Mouse (Mus musculus): Measurements from ENCODE around the gene Etfb. TPM values are rescaled to one million over a fixed set of nuclear protein-coding genes. Genes with fewer than 3 reads are reported as not detected.

Gene Etfb
- polyA plus RNA-seq, 1 experiment from 2014 or later: 251 TPM

DNA sequence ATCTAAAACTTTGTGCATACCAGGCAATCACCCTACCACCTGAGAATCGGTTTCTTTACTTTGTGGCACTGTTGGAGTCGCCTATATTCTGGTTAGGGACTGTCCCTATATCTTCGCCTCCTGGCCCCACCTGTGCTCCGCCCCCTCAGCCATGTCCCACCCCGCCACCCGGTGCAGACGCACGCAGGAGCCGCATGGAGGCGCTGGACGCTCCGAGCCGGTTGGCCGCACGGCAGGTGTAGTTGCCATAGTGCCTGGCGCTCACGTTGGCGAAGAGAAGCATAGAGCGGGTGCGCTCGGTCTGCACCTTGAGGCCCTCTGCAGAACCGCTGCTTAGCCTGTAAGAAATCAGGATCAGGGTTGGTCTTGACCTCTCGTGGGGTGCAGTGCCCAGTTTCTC is 31.8 kb downstream of the Etfb start:
- 5% methylated on average over 23 of the region's 23 CpGs for WGBS
- Histone ChIP-seq H3K9me3 (ENCODE audit: control insufficient read depth, low read length) (no peaks in the 10 kb centered on the region), H3K27ac (replicated peaks; ENCODE audit: low read depth, low read length) (no peak overlapping the region), H3K36me3 (ENCODE audit: control insufficient read depth, insufficient read depth, low read length) (no peaks in the 10 kb centered on the region), H3K4me1 (ENCODE audit: control insufficient read depth, insufficient read depth, low read length) (no peaks in the 10 kb centered on the region), H3K27me3 (ENCODE audit: control insufficient read depth, insufficient read depth, low read length) (peaks cover 39% of the 10 kb centered on the region), H3K4me2 (ENCODE audit: low read depth, severe bottlenecking) (no peak overlapping the region), H3K4me3 (ENCODE audit: low read depth, low read length) (no peak overlapping the region), H3K9ac (ENCODE audit: low read length) (no peak overlapping the region)
- DNase-seq (ENCODE audit: low spot score): peak; percentile 34
- ATAC-seq (ENCODE audit: insufficient number of reproducible peaks, low FRiP score, low TSS enrichment, low read depth): no peak

DNA sequence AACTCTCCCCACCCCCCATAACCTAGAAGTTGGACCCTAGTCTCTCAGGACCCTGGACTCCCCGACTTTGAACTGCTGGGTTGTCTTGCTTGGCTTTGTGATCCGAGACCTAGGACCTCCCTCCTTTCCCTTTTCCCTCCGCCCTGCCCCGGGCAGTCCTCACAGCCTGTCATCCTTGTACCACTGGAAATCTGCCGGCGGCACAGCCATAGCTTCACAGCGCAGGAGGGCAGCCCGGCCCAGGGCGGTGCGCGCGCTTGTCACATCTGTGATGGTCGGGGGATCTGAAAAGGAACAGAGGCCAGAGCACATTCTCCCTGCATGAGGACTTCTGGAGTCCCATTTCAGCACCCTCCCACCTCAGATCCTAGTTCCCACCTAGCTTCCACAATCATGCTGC is 32.5 kb downstream of the Etfb start:
- Histone ChIP-seq H3K9ac (ENCODE audit: low read length) (no peak overlapping the region), H3K27ac (replicated peaks; ENCODE audit: low read depth, low read length) (no peak overlapping the region), H3K27me3 (ENCODE audit: control insufficient read depth, insufficient read depth, low read length) (peaks cover 39% of the 10 kb centered on the region), H3K9me3 (ENCODE audit: control insufficient read depth, low read length) (no peaks in the 10 kb centered on the region), H3K36me3 (ENCODE audit: control insufficient read depth, insufficient read depth, low read length) (no peaks in the 10 kb centered on the region), H3K4me2 (ENCODE audit: low read depth, severe bottlenecking) (no peak overlapping the region), H3K4me3 (ENCODE audit: low read depth, low read length) (no peak overlapping the region), H3K4me1 (ENCODE audit: control insufficient read depth, insufficient read depth, low read length) (no peaks in the 10 kb centered on the region)
- no peak for DNase-seq (ENCODE audit: low spot score)
- WGBS: 4% methylated on average over 13 of the region's 13 CpGs
- 0 out of 2 replicates have a peak, but pooled peaks have one; percentile 27 for ATAC-seq (ENCODE audit: insufficient number of reproducible peaks, low FRiP score, low TSS enrichment, low read depth)

DNA sequence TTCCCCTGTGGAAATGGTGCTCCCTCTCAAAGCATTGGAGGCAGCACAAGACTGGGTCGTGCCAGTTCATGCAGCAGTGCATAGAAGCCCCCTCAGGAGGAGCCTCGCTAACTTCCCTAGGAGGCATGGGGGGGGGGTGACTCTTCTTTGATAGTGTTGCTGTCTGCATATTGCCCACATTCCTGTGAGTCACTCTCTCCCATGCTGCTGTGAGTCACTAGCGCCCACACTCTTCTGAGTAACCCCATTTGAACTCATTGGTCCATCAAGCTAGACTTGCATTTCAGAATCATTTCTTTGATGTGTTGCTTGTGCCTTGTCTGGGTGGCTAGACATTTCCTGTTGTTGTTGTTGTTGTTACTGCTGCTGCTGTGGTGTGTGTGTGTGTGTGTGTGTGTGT is 37.3 kb downstream of the Etfb start:
- Histone ChIP-seq H3K4me1 (ENCODE audit: control insufficient read depth, insufficient read depth, low read length) (no peaks in the 10 kb centered on the region), H3K36me3 (ENCODE audit: control insufficient read depth, insufficient read depth, low read length) (no peaks in the 10 kb centered on the region), H3K9ac (ENCODE audit: low read length) (no peak overlapping the region), H3K9me3 (ENCODE audit: control insufficient read depth, low read length) (no peaks in the 10 kb centered on the region), H3K27me3 (ENCODE audit: control insufficient read depth, insufficient read depth, low read length) (peaks cover 23% of the 10 kb centered on the region), H3K27ac (replicated peaks; ENCODE audit: low read depth, low read length) (no peak overlapping the region), H3K4me2 (ENCODE audit: low read depth, severe bottlenecking) (no peak overlapping the region), H3K4me3 (ENCODE audit: low read depth, low read length) (no peak overlapping the region)
- no peak for DNase-seq (ENCODE audit: low spot score)
- WGBS: 56% methylated on average over 3 of the region's 3 CpGs
- ATAC-seq (ENCODE audit: insufficient number of reproducible peaks, low FRiP score, low TSS enrichment, low read depth): no peak

DNA sequence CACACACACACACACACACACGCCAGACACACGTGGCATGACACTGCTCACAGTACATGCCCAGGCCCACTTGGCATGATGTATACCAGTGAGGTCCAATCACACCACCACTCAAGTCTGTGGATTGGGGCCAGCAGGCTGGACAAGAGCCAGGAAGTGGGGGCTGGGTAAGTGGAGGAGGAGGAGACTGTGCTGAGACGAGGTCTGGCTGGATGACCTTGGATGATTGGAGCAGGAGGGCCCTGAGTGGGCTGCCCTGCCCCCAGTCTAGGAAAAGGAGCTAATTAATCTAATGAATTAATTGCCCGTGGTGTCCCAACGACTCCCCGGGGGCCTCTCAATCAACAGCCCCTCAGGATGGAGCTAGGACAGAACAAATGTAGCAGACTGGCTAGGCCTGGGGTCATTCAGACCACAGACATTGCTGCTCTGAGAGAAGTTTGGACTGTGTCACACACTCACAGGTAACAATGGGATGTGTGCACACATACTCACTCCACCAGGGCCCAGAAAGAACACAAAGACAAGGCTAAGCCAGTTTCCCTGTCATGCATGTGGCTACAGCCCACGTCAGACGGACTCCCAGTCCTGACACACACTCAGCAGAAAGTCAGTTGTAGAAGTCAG is 38.3 kb downstream of the Etfb start:
- WGBS: 68% methylated on average over 8 of the region's 8 CpGs
- no peaks in the 10 kb centered on the region for H3K9me3 ChIP-seq (ENCODE audit: control insufficient read depth, low read length)

DNA sequence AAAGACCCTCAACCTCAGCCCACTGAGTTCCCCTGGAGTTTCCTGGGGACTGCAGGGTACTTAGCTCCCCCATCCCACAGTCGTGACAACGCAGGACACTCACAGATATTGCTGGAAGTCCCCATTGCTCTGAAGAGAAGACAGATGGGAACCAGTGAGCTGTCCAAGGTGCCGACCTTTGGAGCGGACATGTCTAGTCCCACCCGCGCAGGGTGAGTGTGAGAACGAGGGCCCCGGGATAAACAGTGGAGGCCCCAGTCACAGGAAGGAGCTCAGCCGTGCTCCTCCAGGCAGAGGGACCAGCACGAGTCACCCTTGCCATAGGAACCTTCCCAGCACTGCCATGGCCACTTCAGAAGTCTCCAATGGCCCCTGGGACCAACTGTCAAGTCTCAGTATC is 39.4 kb downstream of the Etfb start:
- ATAC-seq (ENCODE audit: insufficient number of reproducible peaks, low FRiP score, low TSS enrichment, low read depth): no peak
- WGBS: 11% methylated on average over 10 of the region's 10 CpGs

More for the DNA sequence above, 38.3 kb downstream of the Etfb start:
- Histone ChIP-seq H3K36me3 (ENCODE audit: control insufficient read depth, insufficient read depth, low read length) (no peaks in the 10 kb centered on the region), H3K4me2 (ENCODE audit: low read depth, severe bottlenecking) (no peak overlapping the region), H3K27me3 (ENCODE audit: control insufficient read depth, insufficient read depth, low read length) (peaks cover 13% of the 10 kb centered on the region), H3K4me1 (ENCODE audit: control insufficient read depth, insufficient read depth, low read length) (no peaks in the 10 kb centered on the region), H3K9ac (ENCODE audit: low read length) (no peak overlapping the region), H3K27ac (replicated peaks; ENCODE audit: low read depth, low read length) (no peak overlapping the region), H3K4me3 (ENCODE audit: low read depth, low read length) (no peak overlapping the region)
- DNase-seq (ENCODE audit: low spot score) (no peak), ATAC-seq (ENCODE audit: insufficient number of reproducible peaks, low FRiP score, low TSS enrichment, low read depth) (0 out of 2 replicates have a peak, but pooled peaks have one; percentile 26)

DNA sequence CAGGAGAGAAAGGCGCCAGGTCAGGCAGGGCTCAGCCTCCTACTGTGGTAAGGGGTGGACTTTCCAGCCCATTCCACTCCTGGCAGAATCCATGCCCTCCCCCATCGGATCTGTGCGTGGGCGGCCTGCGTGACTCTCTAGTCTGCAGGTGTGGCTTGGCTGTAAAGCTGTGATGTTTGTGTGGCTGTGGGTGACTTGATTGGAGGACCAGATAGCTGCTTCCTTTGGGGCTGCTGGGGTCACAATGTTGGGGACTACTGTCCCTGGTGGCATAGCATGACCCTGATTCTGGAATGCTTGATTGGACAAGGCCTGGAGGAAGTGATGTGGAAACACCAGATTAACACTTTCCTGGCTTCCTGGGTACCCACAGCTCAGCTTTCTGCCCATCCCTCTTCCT is 44.8 kb downstream of the Etfb start:
- ATAC-seq (ENCODE audit: insufficient number of reproducible peaks, low FRiP score, low TSS enrichment, low read depth) (no peak), DNase-seq (ENCODE audit: low spot score) (no peak)
- no peak overlapping the region for H3K4me3 ChIP-seq (ENCODE audit: low read depth, low read length)
- no peaks in the 10 kb centered on the region for H3K9me3 ChIP-seq (ENCODE audit: control insufficient read depth, low read length)
- H3K36me3 ChIP-seq (ENCODE audit: control insufficient read depth, insufficient read depth, low read length): no peaks in the 10 kb centered on the region
- no peak overlapping the region for H3K9ac ChIP-seq (ENCODE audit: low read length)
- H3K4me1 ChIP-seq (ENCODE audit: control insufficient read depth, insufficient read depth, low read length): no peaks in the 10 kb centered on the region
- WGBS: 33% methylated on average over 5 of the region's 5 CpGs
- H3K27me3 ChIP-seq (ENCODE audit: control insufficient read depth, insufficient read depth, low read length): no peaks in the 10 kb centered on the region; the same call in 1 of the 2 replicates
- no peak overlapping the region for H3K27ac ChIP-seq (replicated peaks; ENCODE audit: low read depth, low read length)
- H3K4me2 ChIP-seq (ENCODE audit: low read depth, severe bottlenecking): no peak overlapping the region; the same call in 1 of the 2 replicates

More for the DNA sequence above, 39.4 kb downstream of the Etfb start:
- no peak overlapping the region for H3K27ac ChIP-seq (replicated peaks; ENCODE audit: low read depth, low read length)
- H3K36me3 ChIP-seq (ENCODE audit: control insufficient read depth, insufficient read depth, low read length): no peaks in the 10 kb centered on the region
- H3K9me3 ChIP-seq (ENCODE audit: control insufficient read depth, low read length): no peaks in the 10 kb centered on the region
- peaks cover 4% of the 10 kb centered on the region; the same call in 1 of the 2 replicates for H3K27me3 ChIP-seq (ENCODE audit: control insufficient read depth, insufficient read depth, low read length)
- no peak overlapping the region for H3K4me2 ChIP-seq (ENCODE audit: low read depth, severe bottlenecking)
- H3K9ac ChIP-seq (ENCODE audit: low read length): no peak overlapping the region
- H3K4me3 ChIP-seq (ENCODE audit: low read depth, low read length): no peak overlapping the region
- DNase-seq (ENCODE audit: low spot score): peak; percentile 48
- H3K4me1 ChIP-seq (ENCODE audit: control insufficient read depth, insufficient read depth, low read length): no peaks in the 10 kb centered on the region

DNA sequence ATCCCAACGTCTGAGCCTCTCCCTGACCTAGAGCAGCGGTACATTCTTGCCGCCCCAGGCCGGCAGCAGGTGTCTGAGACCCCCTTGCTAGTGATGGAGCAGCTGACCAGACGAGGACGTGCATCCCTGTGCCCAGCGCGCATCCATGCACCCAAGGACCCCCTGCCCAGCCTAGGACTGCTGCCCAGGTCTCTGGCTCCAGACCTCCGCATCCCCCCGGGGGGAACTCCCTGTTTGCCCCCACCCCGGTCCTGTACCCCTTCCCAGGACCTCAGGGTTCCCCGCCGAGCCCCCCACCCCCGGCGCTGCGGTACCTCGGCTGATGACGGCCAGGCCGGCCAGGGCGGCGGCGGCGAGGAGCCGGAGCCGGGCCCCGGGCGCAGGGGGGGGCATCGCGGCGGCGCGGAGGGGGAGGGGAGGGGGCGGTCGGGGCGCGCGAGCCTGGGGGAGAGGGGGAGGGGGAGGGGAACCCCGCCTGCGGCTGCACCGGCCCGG is 45.8 kb downstream of the Etfb start, which contains the start of gene Iglon5:
TSS of gene Iglon5 (minus strand) at position 445 of the 495 bp plus-strand sequence.
- DNase-seq (ENCODE audit: low spot score) (peak; percentile 36), ATAC-seq (ENCODE audit: insufficient number of reproducible peaks, low FRiP score, low TSS enrichment, low read depth) (peak; percentile 59)
- H3K4me1 ChIP-seq (ENCODE audit: control insufficient read depth, insufficient read depth, low read length): no peaks in the 10 kb centered on the region
- WGBS: 1% methylated on average over 16 of the region's 41 CpGs
- no peaks in the 10 kb centered on the region for H3K36me3 ChIP-seq (ENCODE audit: control insufficient read depth, insufficient read depth, low read length)
- no peak within 1 kb of the TSS for H3K27ac ChIP-seq (replicated peaks; ENCODE audit: low read depth, low read length)
- H3K9me3 ChIP-seq (ENCODE audit: control insufficient read depth, low read length): no peaks in the 10 kb centered on the region
- H3K27me3 ChIP-seq (ENCODE audit: control insufficient read depth, insufficient read depth, low read length): no peaks in the 10 kb centered on the region; the same call in 1 of the 2 replicates
- H3K9ac ChIP-seq (ENCODE audit: low read length): peak within 1 kb of the TSS; percentile 69
- H3K4me3 ChIP-seq (ENCODE audit: low read depth, low read length): peak within 1 kb of the TSS; percentile 51
- peak within 1 kb of the TSS; percentile 76 for H3K4me2 ChIP-seq (ENCODE audit: low read depth, severe bottlenecking)

DNA sequence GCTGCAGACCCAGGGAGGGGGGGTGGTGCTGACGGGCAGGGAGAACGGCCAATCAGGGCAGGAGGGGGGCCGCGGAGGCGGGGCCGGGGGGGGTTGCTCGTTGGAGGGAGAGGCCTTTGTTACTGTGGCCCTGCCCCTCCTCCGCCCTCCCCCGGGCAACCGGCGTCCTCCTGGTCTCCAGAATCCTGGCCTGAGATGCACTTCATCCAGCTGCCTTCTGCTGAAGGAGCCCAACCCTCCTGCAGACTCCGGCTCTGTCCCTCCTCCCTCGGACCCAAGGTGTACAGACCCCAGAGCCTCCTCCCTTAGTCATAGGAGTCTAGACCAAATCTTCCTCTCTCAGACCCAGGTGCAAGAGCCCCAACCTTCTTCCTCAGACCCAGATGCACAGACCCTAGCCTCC is 46.3 kb downstream of the Etfb start:
- WGBS: 0% methylated on average over 8 of the region's 13 CpGs
- ATAC-seq (ENCODE audit: insufficient number of reproducible peaks, low FRiP score, low TSS enrichment, low read depth) (peak; percentile 88), DNase-seq (ENCODE audit: low spot score) (peak; percentile 84)
- Histone ChIP-seq H3K4me3 (ENCODE audit: low read depth, low read length) (peak overlapping the region; percentile 51), H3K27me3 (ENCODE audit: control insufficient read depth, insufficient read depth, low read length) (no peaks in the 10 kb centered on the region; the same call in 1 of the 2 replicates), H3K27ac (replicated peaks; ENCODE audit: low read depth, low read length) (no peak overlapping the region), H3K36me3 (ENCODE audit: control insufficient read depth, insufficient read depth, low read length) (no peaks in the 10 kb centered on the region), H3K9ac (ENCODE audit: low read length) (peak overlapping the region; percentile 69), H3K4me2 (ENCODE audit: low read depth, severe bottlenecking) (peak overlapping the region; percentile 76), H3K9me3 (ENCODE audit: control insufficient read depth, low read length) (no peaks in the 10 kb centered on the region), H3K4me1 (ENCODE audit: control insufficient read depth, insufficient read depth, low read length) (no peaks in the 10 kb centered on the region)
